Mouse (Mus musculus) left cerebral cortex, adult 8-10 months (tissue): ENCODE measurements around the gene Cyp2d11. TPM values are rescaled to one million over a fixed set of nuclear protein-coding genes. Genes with fewer than 3 reads are reported as not detected.

Experiments
- microRNA-seq, 2 experiments: library from miRNA; unstranded; fragments of <30 nt; microRNA quantifications; one replicate each; pipeline ENCODE4 v1.2.0; 2022
- total RNA-seq, 4 experiments: library from RNA; stranded (reverse); gene quantifications; 2 replicates each; pipeline ENCODE4 v1.2.4; 2022

The Cyp2d11 gene
- total RNA-seq, 4 experiments from 2014 or later: 0.30 to 0.33 TPM; not detected in 2

Small RNAs within 50 kb of the gene (microRNA-seq; reads per million reads assigned to microRNA genes)
- gene Gm25990 (0 reads per million in 2 experiments), gene Gm27331 (0 reads per million in 2 experiments), gene Mir7684 (0 reads per million in 2 experiments)

Other genes starting within 250 kb of the Cyp2d11 start
- gene Srebf2, start 246.8 kb downstream of the Cyp2d11 start, total RNA-seq: 100 to 1,000 TPM; 204 to 229 (median 207) TPM
- 1 to 10 TPM; 3.1 to 5.3 (median 5.0) TPM for gene Shisa8, start 181.2 kb downstream of the Cyp2d11 start, total RNA-seq
- under 1 TPM; 0.37 to 0.98 (median 0.64) TPM for gene Tnfrsf13c, start 169.7 kb downstream of the Cyp2d11 start, total RNA-seq
- gene Cenpm, start 149.3 kb downstream of the Cyp2d11 start, total RNA-seq: 1 to 10 TPM; 2.7 to 4.3 (median 4.1) TPM
- 100 to 1,000 TPM; 104 to 114 (median 110) TPM for gene 1500009C09Rik, start 141.6 kb downstream of the Cyp2d11 start, total RNA-seq
- gene Sept3, start 119.1 kb downstream of the Cyp2d11 start, total RNA-seq: 100 to 1,000 TPM; 491 to 572 (median 530) TPM
- gene Wbp2nl, start 95.1 kb downstream of the Cyp2d11 start, total RNA-seq: not detected
- gene Naga, start 55.1 kb downstream of the Cyp2d11 start, total RNA-seq: 10 to 100 TPM; 37.8 to 45.2 (median 42.4) TPM
- gene Pheta2, start 55.1 kb downstream of the Cyp2d11 start, total RNA-seq: under 1 TPM; 0.26 to 0.58 (median 0.48) TPM
- gene Smdt1, start 55.1 kb downstream of the Cyp2d11 start, total RNA-seq: 100 to 1,000 TPM; 143 to 154 (median 149) TPM
- gene Ndufa6, start 39.7 kb downstream of the Cyp2d11 start, total RNA-seq: 100 to 1,000 TPM; 170 to 203 (median 184) TPM
- gene Cyp2d22, start 13.8 kb downstream of the Cyp2d11 start, total RNA-seq: 10 to 100 TPM; 39.7 to 44.8 (median 40.7) TPM
- gene Cyp2d10, start 13.2 kb upstream of the Cyp2d11 start, total RNA-seq: under 1 TPM in 2 of 4 experiments, not detected in 2; 0.34 to 0.42 TPM
- gene Cyp2d9, start 39.4 kb upstream of the Cyp2d11 start, total RNA-seq: not detected
- gene Cyp2d12, start 161.1 kb upstream of the Cyp2d11 start, total RNA-seq: not detected
- gene Cyp2d34, start 226.9 kb upstream of the Cyp2d11 start, total RNA-seq: not detected